Mouse (Mus musculus) right cerebral cortex, postnatal 25 days (tissue): Measurements from ENCODE around the gene Sertad1.

ENCODE experiments used
- DNase-seq: peaks from one replicate; pipeline ENCODE4 v3.0.0; 2022

Sertad1 gene

GRCm38 (mm10) chr7:27486770-27487697, at the start of gene Sertad1:
Gene Sertad1, plus strand, starts transcription at chr7:27486910.
- DNase-seq: peak; percentile 100

DNA sequence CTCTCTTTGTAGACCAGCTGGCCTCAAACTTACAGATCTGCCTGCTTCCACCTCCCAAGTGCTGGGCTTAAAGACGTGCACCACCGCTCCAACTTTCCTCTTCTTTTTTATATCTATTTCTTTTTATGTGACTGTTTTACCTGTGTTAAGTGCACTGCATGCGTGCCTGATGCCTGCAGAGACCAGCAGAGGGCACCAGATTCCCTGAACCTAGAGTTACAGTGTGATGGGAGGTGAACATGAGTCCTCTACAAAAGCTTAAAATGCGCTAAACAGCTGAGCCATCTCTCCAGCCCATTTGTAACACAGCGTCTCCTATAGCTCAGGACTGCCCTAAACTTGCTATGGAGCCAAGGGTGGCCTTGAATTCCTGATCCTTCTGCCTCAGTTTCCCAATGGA, 49.2 kb upstream of the Sertad1 start:
- DNase-seq: no peak

GRCm38 (mm10) chr7:27440014-27440413, 46.7 kb upstream of the Sertad1 start:
- DNase-seq: no peak

DNA sequence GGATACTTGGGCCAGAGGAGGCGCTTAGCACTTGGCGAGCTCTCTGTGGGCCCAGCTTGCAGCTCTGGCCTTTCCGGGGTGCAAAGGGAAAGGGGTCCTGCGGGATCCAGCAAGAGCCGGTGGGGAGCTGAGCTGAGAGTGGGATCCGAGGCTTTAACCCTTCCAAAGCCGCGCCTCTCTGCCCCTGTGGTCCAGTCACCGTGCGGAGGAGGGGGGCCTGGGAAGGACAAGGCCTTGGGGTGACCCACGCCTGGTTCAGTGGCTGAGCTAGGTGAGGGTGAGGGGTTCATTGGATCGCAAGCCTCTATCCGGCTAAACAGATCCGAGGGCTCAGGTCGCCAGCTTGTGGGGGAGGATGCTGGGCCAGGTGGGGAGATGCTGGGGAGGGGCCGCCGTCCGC, 40.7 kb upstream of the Sertad1 start:
- peak; percentile 28 for DNase-seq

- DNase-seq: peak; percentile 75
Measured at GRCm38 (mm10) chr7:27446521-27447418, 39.9 kb upstream of the Sertad1 start.

- peak; percentile 98 for DNase-seq
Measured at GRCm38 (mm10) chr7:27447419-27448286, 39.1 kb upstream of the Sertad1 start, which contains the start of the genes Sptbn4 and Blvrb. Gene Sptbn4, minus strand, starts transcription at chr7:27447686. Gene Blvrb, plus strand, starts transcription at chr7:27447978.

- no peak for DNase-seq
Measured at GRCm38 (mm10) chr7:27448421-27449206, 38.1 kb upstream of the Sertad1 start.

DNA sequence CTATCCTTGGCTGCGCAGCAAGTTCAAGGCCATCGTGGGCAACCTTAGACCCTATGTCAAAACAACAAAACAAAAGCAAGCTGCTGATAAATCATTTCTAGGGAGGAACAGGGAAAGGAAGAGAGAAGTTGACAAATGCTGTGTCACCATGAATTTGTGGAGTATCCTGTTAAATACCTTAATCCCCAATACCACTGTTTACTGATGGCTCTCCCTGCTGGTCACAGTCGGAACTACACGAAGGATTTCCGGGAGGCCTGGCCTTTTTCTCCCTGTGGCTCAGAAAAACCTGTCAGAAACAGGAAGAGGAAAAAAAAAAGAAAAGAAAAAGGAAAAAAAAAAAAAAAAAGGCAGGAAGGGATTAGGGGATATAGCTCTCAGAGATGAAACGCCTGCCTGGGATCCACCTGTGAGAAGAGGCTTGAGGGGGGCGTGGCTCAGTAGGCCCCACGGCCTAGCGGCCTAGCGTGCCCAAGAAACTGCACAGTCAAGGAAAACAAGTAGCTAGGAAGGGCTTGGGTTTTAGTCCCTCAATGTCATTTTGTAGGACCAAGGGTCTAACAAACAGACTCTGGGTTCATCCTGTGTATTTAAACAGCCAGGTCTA, 37.4 kb upstream of the Sertad1 start:
- DNase-seq: peak; percentile 33

- no peak for DNase-seq
Measured at GRCm38 (mm10) chr7:27451359-27451758, 35.4 kb upstream of the Sertad1 start.

DNA sequence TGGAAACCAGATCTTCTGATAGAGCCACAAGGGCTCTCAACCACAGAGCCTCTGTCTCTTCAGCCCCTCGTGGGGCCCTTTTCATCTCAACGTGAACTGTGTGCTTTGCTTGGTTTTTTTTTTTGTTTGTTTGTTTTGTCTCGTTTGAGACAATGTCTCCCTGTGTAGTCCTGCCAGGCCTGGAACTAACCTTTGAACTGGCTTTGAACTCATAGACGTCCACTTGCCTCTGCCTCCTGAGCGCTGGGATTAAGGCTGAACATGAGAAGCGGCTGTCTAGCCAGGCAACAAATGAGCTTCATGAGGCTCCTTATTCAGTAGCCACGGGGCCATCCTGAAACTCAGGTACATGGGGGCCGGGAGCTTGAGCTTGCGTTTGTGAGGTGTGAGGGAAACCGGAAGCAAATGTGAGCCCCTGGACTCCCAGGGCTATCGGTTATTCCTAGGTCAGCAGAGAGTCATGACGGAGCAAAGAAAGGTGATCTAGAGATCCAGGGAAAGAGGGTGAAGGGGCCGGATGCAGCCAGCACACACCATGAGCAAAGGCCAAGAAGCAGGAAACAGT, 34.4 kb upstream of the Sertad1 start:
- no peak for DNase-seq

DNA sequence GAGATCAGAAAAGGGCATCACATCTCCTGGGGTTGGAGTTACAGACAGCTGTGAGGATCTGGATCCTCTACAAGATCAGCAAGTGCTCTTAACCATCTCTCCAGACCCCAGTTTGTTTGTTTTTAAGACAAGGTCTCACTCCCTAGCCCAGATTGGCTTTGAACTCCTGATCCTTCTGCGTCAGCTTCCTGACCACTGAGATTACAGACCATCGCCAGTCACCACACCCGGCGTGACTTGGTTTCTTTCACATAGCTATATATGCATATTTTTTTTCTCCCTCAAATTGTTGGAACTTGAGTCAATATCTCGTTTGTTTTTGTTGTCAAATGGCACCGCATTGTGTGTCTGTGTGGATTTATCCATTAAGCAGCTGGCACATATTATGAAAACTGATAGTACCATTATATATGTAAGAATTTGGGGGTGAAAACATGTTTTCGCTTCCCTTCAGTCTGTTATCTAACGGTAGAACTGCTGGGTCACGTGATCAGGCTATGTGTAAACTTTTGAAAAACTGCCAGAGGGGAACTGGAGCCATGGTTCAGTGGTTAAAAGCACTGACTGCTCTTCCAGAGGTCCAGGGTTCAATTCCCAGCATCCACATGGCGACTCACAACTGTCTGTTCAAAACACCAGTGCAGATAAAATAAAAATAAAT, 32.1 kb upstream of the Sertad1 start:
- DNase-seq: no peak

- no peak for DNase-seq
Measured at GRCm38 (mm10) chr7:27455273-27455672, 31.4 kb upstream of the Sertad1 start.

DNA sequence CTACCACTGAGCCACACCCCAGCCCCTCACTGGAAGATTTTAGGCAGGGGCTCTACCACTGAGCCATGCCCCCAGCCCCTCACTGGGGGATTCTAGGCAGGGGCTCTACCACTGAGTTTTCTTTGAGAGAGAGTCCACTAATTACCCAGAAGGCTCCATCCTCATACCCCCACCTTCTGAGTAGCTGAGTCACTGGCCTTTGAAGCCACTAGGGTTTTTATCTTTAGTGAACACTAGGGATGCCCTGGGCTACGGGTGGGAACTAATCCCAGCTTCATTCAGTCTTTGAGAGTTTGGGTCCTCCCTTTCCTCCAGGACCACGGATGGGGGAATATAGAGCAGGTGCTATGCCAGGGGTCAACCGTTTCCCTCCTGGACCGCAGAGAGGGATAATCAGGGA, 28.1 kb upstream of the Sertad1 start:
- DNase-seq: no peak

GRCm38 (mm10) chr7:27459640-27460039, 27.1 kb upstream of the Sertad1 start:
- DNase-seq: no peak

DNA sequence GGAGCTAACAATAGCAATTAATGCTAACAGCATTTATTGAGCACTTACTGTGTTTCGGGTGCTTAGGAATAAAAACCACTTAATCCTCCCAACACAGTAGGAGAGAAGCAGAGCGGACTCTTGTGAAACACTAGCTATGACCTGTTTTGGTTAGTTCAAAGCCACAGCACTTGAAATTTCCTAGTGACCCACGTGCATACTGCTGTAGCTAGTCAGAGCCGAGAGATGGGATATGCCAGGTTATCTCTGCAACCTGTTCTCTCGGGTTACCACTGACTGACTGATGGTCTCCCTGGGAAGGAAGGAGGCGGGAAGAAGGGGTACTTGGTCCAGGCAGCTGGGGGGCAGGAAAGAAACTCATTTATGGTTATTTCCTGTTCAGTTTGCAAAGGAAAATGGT, 26.2 kb upstream of the Sertad1 start:
- DNase-seq: no peak

DNA sequence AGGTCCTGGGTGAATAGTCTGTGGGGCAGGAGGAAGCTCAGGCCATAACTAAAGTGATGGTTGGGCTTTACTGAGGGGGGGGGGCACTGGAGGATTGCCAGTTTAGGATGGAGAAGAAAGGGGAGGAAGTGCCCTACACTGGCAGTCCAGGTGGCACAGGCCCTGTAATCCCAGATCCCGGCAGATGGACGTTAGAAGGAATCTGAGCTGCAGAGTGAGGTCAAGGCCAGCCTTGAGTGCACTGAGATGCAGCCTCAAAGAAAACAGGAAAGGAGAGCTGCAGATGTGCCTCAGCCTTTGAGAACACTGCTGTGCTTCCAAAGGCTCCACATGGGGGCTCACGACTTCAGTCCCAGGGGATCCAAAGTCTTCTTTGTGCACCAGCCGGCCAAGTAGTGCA, 19.1 kb upstream of the Sertad1 start:
- no peak for DNase-seq

- DNase-seq: no peak
Measured at GRCm38 (mm10) chr7:27471390-27472120, 15.2 kb upstream of the Sertad1 start.

DNA sequence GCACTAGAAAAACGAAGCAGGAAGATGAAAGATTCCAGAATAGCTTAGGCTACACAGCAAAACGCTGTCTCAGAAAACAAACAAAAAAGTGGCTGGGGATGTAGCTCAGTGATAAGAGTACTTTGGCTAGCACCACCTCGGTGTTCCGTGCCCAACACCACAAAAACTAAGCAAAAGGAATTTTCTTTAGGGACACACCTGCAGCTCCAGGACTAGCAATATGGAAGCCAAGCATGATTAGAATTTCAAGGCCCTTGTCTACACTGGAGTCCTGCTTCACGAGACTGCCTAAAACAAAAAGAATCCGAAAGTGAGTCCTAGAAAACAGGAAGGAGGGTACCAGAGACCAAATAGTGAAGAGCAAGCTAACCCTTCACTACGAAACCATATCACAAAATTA, 14.1 kb upstream of the Sertad1 start:
- DNase-seq: no peak

- peak; percentile 96 for DNase-seq
Measured at GRCm38 (mm10) chr7:27473156-27473834, 13.4 kb upstream of the Sertad1 start, which contains the start of gene Sertad3. Gene Sertad3, plus strand, starts transcription at chr7:27473768.
